Mouse (Mus musculus) layer of hippocampus, adult 9-10 months (tissue): ENCODE results near the gene Gm6351.
"Not testable (repeated sequence)": the region's sequence is repeated elsewhere in the genome, so short reads cannot be mapped to it uniquely, and the experiment has no call there.

Experiments
- DNase-seq: peaks from one replicate; pipeline ENCODE4 v3.0.0; 2022; ENCODE audit warnings: low spot score

The Gm6351 gene

DNA sequence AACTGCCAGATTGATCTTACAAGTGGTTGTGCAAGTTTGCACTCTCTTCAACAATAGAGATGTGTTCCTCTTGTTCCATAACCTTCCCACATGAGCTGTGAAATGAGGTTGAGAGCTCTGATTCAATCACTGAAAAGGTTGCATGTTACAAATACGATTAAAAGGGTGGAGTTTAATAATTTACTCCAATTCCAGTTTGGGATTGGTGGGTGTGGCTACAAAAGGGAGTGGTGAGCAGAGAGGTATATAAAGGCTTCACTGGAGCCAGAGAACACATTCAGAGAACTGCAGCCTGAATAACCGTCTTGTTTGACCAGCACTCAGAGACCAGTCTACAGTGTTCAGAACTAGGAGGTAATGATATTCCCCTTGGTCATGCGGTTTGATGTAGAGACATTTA is at the start of gene Gm6351:
Gene Gm6351 (plus strand): TSS at position 301 of the 400 bp plus-strand sequence.
- not testable (repeated sequence) for DNase-seq

DNA sequence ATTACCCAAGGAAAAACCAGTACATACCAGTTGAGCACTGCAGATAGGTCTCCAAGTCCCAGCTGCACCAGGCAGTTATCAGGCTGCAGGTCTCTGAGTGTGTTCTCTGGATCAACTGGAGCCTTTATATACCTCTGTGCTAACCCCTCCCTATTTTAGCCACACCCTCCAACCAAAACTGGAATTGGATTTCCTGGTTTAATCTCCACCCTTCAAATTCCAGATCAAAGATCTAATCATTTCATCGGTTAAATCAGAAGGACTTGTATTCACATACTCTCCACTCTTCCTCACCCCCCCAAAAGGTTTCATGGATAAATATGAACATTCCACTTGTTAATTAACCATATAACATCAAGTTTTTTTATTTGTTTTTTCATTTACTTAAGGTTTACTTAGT is 5.7 kb upstream of the Gm6351 start, which contains the start of gene BC061212:
Gene BC061212 (minus strand): TSS at position 101 of the 400 bp plus-strand sequence.
- DNase-seq = not testable (repeated sequence)
